Mouse (Mus musculus) adrenal gland, adult 10 weeks (tissue): ENCODE data around the gene 2510002D24Rik. TPM values are rescaled to one million over a fixed set of nuclear protein-coding genes. Genes with fewer than 3 reads are reported as not detected.

Experiments
- polyA plus RNA-seq: library from polyadenylated mRNA; stranded (reverse); fragments of 350-450 nt; fragmentation: Illumina TruSeq; extraction: RNeasy Lipid Tissue Mini Kit (QIAGEN cat#74804); gene quantifications from one replicate; pipeline ENCODE4 v1.2.3, GENCODE M21; 2014; ENCODE audit warnings: low read depth, low replicate concordance

The 2510002D24Rik gene
- 5.2 TPM for polyA plus RNA-seq

GRCm38 (mm10) chr16:18836468-18837208, at the start of gene 2510002D24Rik, which contains the start of gene Gm28539:
TSS of gene 2510002D24Rik (plus strand) at chr16:18836578.
TSS of gene Gm28539 (plus strand) at chr16:18836584.

GRCm38 (mm10) chr16:18811468-18812384, 24.7 kb upstream of the 2510002D24Rik start, which contains the start of the genes Ufd1 and Cdc45:
TSS of gene Ufd1 (plus strand) at chr16:18811779.
TSS of gene Cdc45 (minus strand) at chr16:18811987.

GRCm38 (mm10) chr16:18876442-18877308, 40.3 kb downstream of the 2510002D24Rik start, which contains the start of the genes Mrpl40 and Hira:
TSS of gene Mrpl40 (minus strand) at chr16:18876862.
TSS of gene Hira (plus strand) at chr16:18877037.

Other genes starting within 250 kb of the 2510002D24Rik start
- gene Tbx1, start 245.9 kb upstream of the 2510002D24Rik start, polyA plus RNA-seq: not detected
- gene Gp1bb, start 214.2 kb upstream of the 2510002D24Rik start, polyA plus RNA-seq: not detected
- gene Gm49601, start 210.2 kb upstream of the 2510002D24Rik start, polyA plus RNA-seq: not detected
- 0.99 TPM for gene Sept5, start 206.6 kb upstream of the 2510002D24Rik start, polyA plus RNA-seq
- gene Cldn5, start 59.7 kb upstream of the 2510002D24Rik start, polyA plus RNA-seq: 0.41 TPM
- 116 TPM for gene Ufd1, start 24.8 kb upstream of the 2510002D24Rik start, polyA plus RNA-seq
- 4.4 TPM for gene Cdc45, start 24.6 kb upstream of the 2510002D24Rik start, polyA plus RNA-seq
- gene Gm28539, start within 50 bp of the 2510002D24Rik start, polyA plus RNA-seq: not detected
- 74.8 TPM for gene Mrpl40, start 40.3 kb downstream of the 2510002D24Rik start, polyA plus RNA-seq
- 13.7 TPM for gene Hira, start 40.5 kb downstream of the 2510002D24Rik start, polyA plus RNA-seq